ENCODE assay signal across 8 mouse cellular contexts in the genomic region with DNA sequence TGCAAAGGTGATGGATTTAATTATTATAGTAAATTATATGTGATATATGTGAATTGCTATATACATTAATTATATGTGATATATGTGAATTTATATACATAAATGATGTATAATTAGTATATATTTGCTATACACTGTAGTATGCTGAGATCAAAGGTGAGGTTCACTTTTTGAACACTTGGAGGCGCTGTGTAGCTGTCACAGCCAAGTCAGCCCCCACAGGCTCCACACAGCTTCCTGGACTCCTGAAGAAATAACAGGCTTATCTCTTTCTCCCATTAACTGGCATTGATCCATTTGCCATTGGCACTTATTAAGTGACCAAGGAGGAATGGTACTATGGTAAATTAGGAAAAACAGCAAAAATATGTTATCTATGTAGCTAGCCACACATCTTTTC.
DNase-seq lines count a peak whose midpoint lies in the region; ATAC-seq lines count a peak whose summit lies in the region.

No protein-coding gene starts in this region.

- 33% methylated on average over 1 of the region's 1 CpGs for WGBS in hindbrain, embryonic 16.5 days

- DNase-seq in kidney, postnatal 10 days, result peak; percentile 28
- no peak for DNase-seq in kidney, adult 11 months
- peak; percentile 36 for DNase-seq in ES-CJ7 (ENCODE audit: low read depth, low spot score)
- peak; percentile 18 for DNase-seq in cerebellum, adult 9-11 months
- no peak for DNase-seq in adipocyte (ENCODE audit: low spot score)
- no peak for DNase-seq in urinary bladder, postnatal 10 days (ENCODE audit: low spot score)
- no peak for DNase-seq in natural killer cell, adult 2 months (ENCODE audit: low spot score in 2 of 2)

- no peak overlapping the region for H3K4me2 ChIP-seq in hindbrain, embryonic 16.5 days (ENCODE audit: low read length)

- no peaks in the 10 kb centered on the region for H3K4me1 ChIP-seq in hindbrain, embryonic 16.5 days (ENCODE audit: control insufficient read depth, insufficient read depth, low read depth, low read length)

- H3K4me3 ChIP-seq in hindbrain, embryonic 16.5 days (ENCODE audit: low read length), result no peak overlapping the region

- no peaks in the 10 kb centered on the region for H3K9me3 ChIP-seq in hindbrain, embryonic 16.5 days (ENCODE audit: control insufficient read depth, low read length)

- no peak overlapping the region for H3K9ac ChIP-seq in hindbrain, embryonic 16.5 days (ENCODE audit: low read depth, low read length)

- no peaks in the 10 kb centered on the region for H3K27me3 ChIP-seq in hindbrain, embryonic 16.5 days (replicated peaks; ENCODE audit: control insufficient read depth, insufficient read depth, low read length)

- H3K27ac ChIP-seq in hindbrain, embryonic 16.5 days (ENCODE audit: low read depth, low read length), result no peak overlapping the region

- H3K36me3 ChIP-seq in hindbrain, embryonic 16.5 days (ENCODE audit: control insufficient read depth, insufficient read depth, low read length), result no peaks in the 10 kb centered on the region

- 0 out of 2 replicates have a peak, but pooled peaks have one; percentile 45 for ATAC-seq in hindbrain, embryonic 16.5 days

Comparison
In these comparisons a context has a peak if more than half of its experiments do, and no peak if none do; other contexts are left out.
1. DNase-seq: peak in kidney, postnatal 10 days (single experiment), ES-CJ7 (single experiment) and cerebellum, adult 9-11 months (single experiment); none in kidney, adult 11 months (single experiment), adipocyte (single experiment), urinary bladder, postnatal 10 days (single experiment) and natural killer cell, adult 2 months (0 of 2).